Mouse (Mus musculus) gastrocnemius, adult 2 months (tissue): ENCODE results near the gene Gm42715. TPM values are rescaled to one million over a fixed set of nuclear protein-coding genes. Genes with fewer than 3 reads are reported as not detected.
A peak's percentile ranks its signal among the peaks of the same experiment; 100 is the strongest.

Source experiments
- DNase-seq: peaks from one replicate; pipeline ENCODE4 v3.0.0; 2022
- H3K27ac ChIP-seq: fragments of 200-600 bp; 2 replicates; pipeline ENCODE4 v1.8.1; 2022; ENCODE audit warnings: mild to moderate bottlenecking
- H3K4me3 ChIP-seq: fragments of 200-600 bp; 2 replicates; pipeline ENCODE4 v1.8.1; 2022; ENCODE audit warnings: mild to moderate bottlenecking, moderate library complexity
- CTCF ChIP-seq: fragments of 200-600 bp; IDR thresholded peaks from 2 replicates; pipeline ENCODE4 v1.8.1; 2022; ENCODE audit warnings: antibody characterized with exemption, mild to moderate bottlenecking, moderate library complexity
- intact Hi-C: fragments of 180-260 bp; cut with DNase I; formaldehyde crosslinking; loops from one replicate; pipeline ENCODE4 v1.15.1; 2025
- total RNA-seq, 2 experiments: library from RNA; stranded (reverse); gene quantifications; 2 replicates each; pipeline ENCODE4 v1.2.3; 2021

Gm42715 gene
- total RNA-seq, 2 experiments from 2014 or later, result 5.3 to 5.5 TPM

GRCm38 (mm10) chr7:127511241-127511640, 8.1 kb upstream of the Gm42715 start:
- no peak for DNase-seq
- intact Hi-C loops, result loop anchor here (2.0 to 5.0 kb wide), 2 partner anchors 32 to 76 kb away; partner anchors contain the start of genes Ccdc189, Fbrs and Rnf40
- peak; percentile 46 for TF ChIP-seq CTCF
- Histone ChIP-seq H3K27ac (peak overlapping the region; percentile 100), H3K4me3 (peak overlapping the region; percentile 99)

GRCm38 (mm10) chr7:127511808-127512230, 7.6 kb upstream of the Gm42715 start, which contains the start of gene Srcap:
Gene Srcap (plus strand): TSS chr7:127511983.
- TF ChIP-seq CTCF, result no peak

GRCm38 (mm10) chr7:127512231-127513015, 7.0 kb upstream of the Gm42715 start:
- intact Hi-C loops, result loop anchor here (5.0 kb wide), 1 partner anchor 75 kb away; the partner anchor contains the start of genes Ccdc189 and Rnf40
- Histone ChIP-seq H3K27ac (peak overlapping the region; percentile 100), H3K4me3 (peak overlapping the region; percentile 99)
- DNase-seq, result peak; percentile 95
- TF ChIP-seq CTCF, result no peak

More at GRCm38 (mm10) chr7:127511808-127512230, 7.6 kb upstream of the Gm42715 start, which contains the start of gene Srcap:
- peak within 1 kb of the TSS; percentile 100 for H3K27ac ChIP-seq
- peak; percentile 98 for DNase-seq
- intact Hi-C loops, result loop anchor here (2.0 to 5.0 kb wide), 2 partner anchors 33 to 75 kb away; partner anchors contain the start of genes Ccdc189, Fbrs and Rnf40
- H3K4me3 ChIP-seq, result peak within 1 kb of the TSS; percentile 99

DNA sequence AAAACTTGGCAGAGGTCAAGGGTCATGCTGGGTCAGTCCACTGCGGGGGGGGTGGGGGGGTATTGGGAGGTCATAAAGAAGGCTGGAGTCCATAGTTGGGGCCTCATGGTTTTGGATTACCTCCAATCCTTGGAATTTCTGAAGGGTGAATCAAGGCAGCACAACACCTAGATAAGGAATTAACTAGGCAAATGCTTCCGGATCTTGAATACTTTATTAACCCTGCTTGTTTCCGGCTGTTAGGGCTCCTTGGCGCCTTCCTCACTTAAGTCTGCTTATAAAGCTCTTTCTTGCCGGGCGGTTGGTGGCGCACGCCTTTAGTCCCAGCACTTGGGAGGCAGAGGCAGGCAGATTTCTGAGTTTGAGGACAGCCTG, 6.4 kb upstream of the Gm42715 start:
- intact Hi-C loops, result loop anchor here (5.0 kb wide), 1 partner anchor 74 kb away; the partner anchor contains the start of genes Ccdc189 and Rnf40
- peak overlapping the region; percentile 100 for H3K27ac ChIP-seq
- peak; percentile 26 for DNase-seq
- no peak for TF ChIP-seq CTCF
- H3K4me3 ChIP-seq, result peak overlapping the region; percentile 99

DNA sequence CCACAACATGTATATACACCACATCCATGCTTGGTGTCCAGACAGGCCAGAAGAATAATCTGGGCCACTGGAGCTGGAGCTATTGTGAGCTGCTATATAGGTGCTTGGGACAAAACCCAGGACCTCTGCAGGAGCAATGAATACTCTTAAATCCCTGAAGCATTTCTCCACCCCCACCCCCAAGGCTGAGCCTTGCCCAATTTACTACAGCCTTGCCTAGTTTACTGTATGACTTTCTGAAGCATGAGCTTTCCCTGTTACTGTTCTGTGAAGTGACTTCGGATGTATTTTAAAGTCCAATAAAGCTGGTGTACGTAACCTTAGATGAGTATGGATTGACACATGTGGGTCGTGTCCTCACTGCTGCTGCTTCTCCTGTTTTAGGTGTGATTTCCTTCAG, 5.6 kb upstream of the Gm42715 start:
- intact Hi-C loops, result loop anchor here (5.0 kb wide), 1 partner anchor 74 kb away; the partner anchor contains the start of genes Ccdc189 and Rnf40
- Histone ChIP-seq H3K27ac (peak overlapping the region; percentile 100), H3K4me3 (peak overlapping the region; percentile 99)
- DNase-seq, result no peak
- no peak for TF ChIP-seq CTCF

GRCm38 (mm10) chr7:127515846-127516245, 3.5 kb upstream of the Gm42715 start:
- no peak overlapping the region for H3K27ac ChIP-seq
- intact Hi-C loops, result loop anchor here (5.0 kb wide), 1 partner anchor 36 kb away; no protein-coding TSS in a partner anchor
- DNase-seq, result peak; percentile 62
- TF ChIP-seq CTCF, result no peak
- no peak overlapping the region for H3K4me3 ChIP-seq

- Histone ChIP-seq H3K27ac (no peak overlapping the region), H3K4me3 (no peak overlapping the region)
- intact Hi-C loops, result loop anchor here (5.0 kb wide), 1 partner anchor 36 kb away; no protein-coding TSS in a partner anchor
- DNase-seq, result no peak
- no peak for TF ChIP-seq CTCF
Observed at GRCm38 (mm10) chr7:127516344-127516743, 3.0 kb upstream of the Gm42715 start.

- no peak for TF ChIP-seq CTCF
- intact Hi-C loops, result no loop called here
- peak; percentile 28 for DNase-seq
- H3K4me3 ChIP-seq, result no peak overlapping the region
- H3K27ac ChIP-seq, result no peak overlapping the region
Observed at GRCm38 (mm10) chr7:127541671-127542070, 22.3 kb downstream of the Gm42715 start.

GRCm38 (mm10) chr7:127549116-127549835, 29.9 kb downstream of the Gm42715 start:
- no peak overlapping the region for H3K4me3 ChIP-seq
- intact Hi-C loops, result no loop called here
- H3K27ac ChIP-seq, result no peak overlapping the region
- DNase-seq, result peak; percentile 53
- TF ChIP-seq CTCF, result no peak

GRCm38 (mm10) chr7:127551558-127551957, 32.2 kb downstream of the Gm42715 start:
- Histone ChIP-seq H3K4me3 (no peak overlapping the region), H3K27ac (no peak overlapping the region)
- TF ChIP-seq CTCF, result no peak
- intact Hi-C loops, result loop anchor here (5.0 kb wide), 1 partner anchor 34 kb away; the partner anchor contains the start of gene Gm42715
- no peak for DNase-seq

- Histone ChIP-seq H3K4me3 (no peak overlapping the region), H3K27ac (no peak overlapping the region)
- TF ChIP-seq CTCF, result no peak
- no peak for DNase-seq
- intact Hi-C loops, result no loop called here
Observed at GRCm38 (mm10) chr7:127560580-127560979, 41.2 kb downstream of the Gm42715 start.

DNA sequence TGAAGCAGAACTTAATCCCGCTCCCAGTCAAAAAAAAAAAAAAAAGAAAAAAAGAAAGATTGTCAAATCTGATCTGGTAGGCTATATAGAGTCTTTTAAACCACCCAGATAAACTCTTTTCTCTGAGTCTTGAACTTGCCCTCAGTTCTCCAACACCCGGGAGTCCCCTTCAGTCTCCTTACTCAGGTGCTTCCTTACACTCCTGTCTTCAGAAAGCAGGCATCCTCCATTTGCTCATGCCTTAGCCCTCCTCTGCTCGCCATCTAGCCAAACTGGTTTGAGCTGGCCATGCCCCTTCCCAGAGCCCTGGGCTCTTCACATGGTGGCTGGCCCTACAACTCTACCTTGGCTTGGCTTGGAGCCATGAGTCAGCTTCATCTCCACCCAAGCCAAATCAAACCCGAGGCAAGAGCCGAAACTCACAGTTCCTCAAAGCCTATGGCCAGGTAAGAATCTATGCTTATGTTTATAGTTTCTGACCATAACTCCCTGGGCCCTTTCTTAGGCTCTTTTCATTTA, 42.0 kb downstream of the Gm42715 start, which contains the start of gene Tmem265:
Tmem265 (plus strand) TSS at position 51 of the 519 bp plus-strand sequence.
- H3K4me3 ChIP-seq, result no peak within 1 kb of the TSS
- intact Hi-C loops, result no loop called here
- no peak for DNase-seq

More for the DNA sequence above, 42.0 kb downstream of the Gm42715 start, which contains the start of gene Tmem265:
- H3K27ac ChIP-seq, result no peak within 1 kb of the TSS
- TF ChIP-seq CTCF, result no peak
